Mouse (Mus musculus) mesoderm, embryonic 11.5 days (tissue): ENCODE measurements around the gene Nek8.

Experiments used
- DNase-seq: peaks from one replicate; pipeline ENCODE4 v3.0.0-alpha.2; 2012; ENCODE audit warnings: low read depth, low spot score

The Nek8 gene

GRCm38 (mm10) chr11:78167257-78167959 is 9.1 kb downstream of the Nek8 start:
- DNase-seq: no peak

GRCm38 (mm10) chr11:78166640-78167039 is 9.8 kb downstream of the Nek8 start:
- no peak for DNase-seq

GRCm38 (mm10) chr11:78166161-78166560 is 10.3 kb downstream of the Nek8 start:
- no peak for DNase-seq

GRCm38 (mm10) chr11:78165761-78166109 is 10.7 kb downstream of the Nek8 start:
- no peak for DNase-seq

- DNase-seq: peak; percentile 91
Measured at GRCm38 (mm10) chr11:78164924-78165760, 11.3 kb downstream of the Nek8 start, which contains the start of gene Traf4. Traf4 (minus strand) TSS chr11:78165589.

GRCm38 (mm10) chr11:78164604-78164923 is 11.9 kb downstream of the Nek8 start:
- no peak for DNase-seq

- DNase-seq: peak; percentile 91
Measured at GRCm38 (mm10) chr11:78163681-78164603, 12.5 kb downstream of the Nek8 start.

- DNase-seq: no peak
Measured at GRCm38 (mm10) chr11:78163045-78163444, 13.4 kb downstream of the Nek8 start.

- DNase-seq: no peak
Measured at GRCm38 (mm10) chr11:78162504-78162903, 14.0 kb downstream of the Nek8 start.

GRCm38 (mm10) chr11:78161968-78162367 is 14.5 kb downstream of the Nek8 start:
- no peak for DNase-seq

- DNase-seq: no peak
Measured at GRCm38 (mm10) chr11:78161169-78161568, 15.3 kb downstream of the Nek8 start.

GRCm38 (mm10) chr11:78160675-78161074 is 15.8 kb downstream of the Nek8 start:
- DNase-seq: no peak

GRCm38 (mm10) chr11:78160171-78160570 is 16.3 kb downstream of the Nek8 start:
- DNase-seq: no peak

- DNase-seq: no peak
Measured at GRCm38 (mm10) chr11:78159557-78159956, 16.9 kb downstream of the Nek8 start.

- peak; percentile 93 for DNase-seq
Measured at GRCm38 (mm10) chr11:78159096-78159495, 17.4 kb downstream of the Nek8 start.

GRCm38 (mm10) chr11:78156156-78156699 is 20.2 kb downstream of the Nek8 start:
- no peak for DNase-seq

GRCm38 (mm10) chr11:78155674-78156073 is 20.8 kb downstream of the Nek8 start:
- no peak for DNase-seq

- DNase-seq: no peak
Measured at GRCm38 (mm10) chr11:78153778-78154177, 22.7 kb downstream of the Nek8 start.

- DNase-seq: no peak
Measured at GRCm38 (mm10) chr11:78152299-78153231, 23.9 kb downstream of the Nek8 start.

- DNase-seq: peak; percentile 58
Measured at GRCm38 (mm10) chr11:78151161-78151560, 25.3 kb downstream of the Nek8 start.
